In the genomic region with DNA sequence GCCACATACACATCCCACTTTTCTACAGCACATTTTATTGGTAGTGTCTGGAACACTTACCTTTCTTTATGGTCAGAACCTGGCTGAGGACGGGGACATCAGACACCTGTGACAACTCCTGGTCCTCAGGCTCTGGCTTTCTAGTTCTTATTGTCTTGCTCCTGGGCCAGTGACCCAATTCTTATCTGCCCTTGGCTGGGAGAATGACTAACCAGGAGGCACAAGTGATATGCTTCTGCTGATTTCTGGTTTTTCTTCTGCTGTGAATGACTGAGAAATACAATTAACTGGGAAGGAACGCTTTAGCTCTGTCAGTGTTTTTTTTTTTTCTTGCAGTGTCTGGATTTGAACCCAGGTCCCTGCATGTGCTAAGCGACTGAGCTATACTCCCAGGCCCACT, we compare ENCODE assay signal across 17 mouse cellular contexts. TPM values are rescaled to one million over a fixed set of nuclear protein-coding genes. Genes with fewer than 3 reads are reported as not detected.
A peak's percentile ranks its signal among the peaks of the same experiment; 100 is the strongest.
ATAC-seq and TF ChIP-seq lines count a peak whose summit lies in the region.
"Had no signal": no experiment of that assay in that cellular context is flagged by ENCODE, and none has a peak within 500 bp of the region (broad histone marks: within the 10 kb centered on the region; RNA-seq: fewer than 3 reads in every experiment).

No protein-coding gene starts in this region.

- H3K9me3 ChIP-seq in erythroblast, embryonic 14.5 days (ENCODE audit: control insufficient read depth, low read length): no peaks in the 10 kb centered on the region
- no peaks in the 10 kb centered on the region for H3K9me3 ChIP-seq in intestine, postnatal 0 days (ENCODE audit: control insufficient read depth)
- H3K9me3 ChIP-seq in intestine, embryonic 16.5 days (ENCODE audit: control insufficient read depth, low read length): no peaks in the 10 kb centered on the region
- no peaks in the 10 kb centered on the region for H3K9me3 ChIP-seq in liver, embryonic 16.5 days (replicated peaks; ENCODE audit: control insufficient read depth, low read length)
- no peaks in the 10 kb centered on the region for H3K9me3 ChIP-seq in neural tube, embryonic 15.5 days (replicated peaks)
- H3K9me3 ChIP-seq: heart, embryonic 15.5 days; hindbrain, embryonic 15.5 days; midbrain, embryonic 13.5 days had no signal

- 64% methylated on average over 3 of the region's 3 CpGs for WGBS in intestine, postnatal 0 days
- 85% methylated on average over 3 of the region's 3 CpGs for WGBS in intestine, embryonic 16.5 days
- WGBS in liver, embryonic 16.5 days (ENCODE audit: insufficient replicate concordance): 48% methylated on average over 3 of the region's 3 CpGs
- 90% methylated on average over 3 of the region's 3 CpGs for WGBS in neural tube, embryonic 15.5 days

- H3K4me3 ChIP-seq in erythroblast, embryonic 14.5 days (replicated peaks): peak overlapping the region; percentile 21
- peak overlapping the region; percentile 21 for H3K4me3 ChIP-seq in intestine, postnatal 0 days (ENCODE audit: low read depth, low read length)
- no peak overlapping the region for H3K4me3 ChIP-seq in intestine, embryonic 16.5 days (ENCODE audit: low read length)
- H3K4me3 ChIP-seq in liver, embryonic 16.5 days (ENCODE audit: low read depth, low read length): no peak overlapping the region
- no peak overlapping the region for H3K4me3 ChIP-seq in neural tube, embryonic 15.5 days (replicated peaks)
- H3K4me3 ChIP-seq: heart, embryonic 15.5 days; hindbrain, embryonic 15.5 days; layer of hippocampus, adult 2 months; midbrain, embryonic 13.5 days had no signal

- H3K4me2 ChIP-seq in intestine, postnatal 0 days (replicated peaks; ENCODE audit: low read depth): peak overlapping the region; percentile 49; the same call in 1 of the 2 replicates
- no peak overlapping the region for H3K4me2 ChIP-seq in intestine, embryonic 16.5 days (ENCODE audit: low read depth, low read length)
- 0 out of 2 replicates have a peak overlapping the region, but pooled peaks have one; percentile 2 for H3K4me2 ChIP-seq in liver, embryonic 16.5 days (ENCODE audit: low read depth, low read length)
- H3K4me2 ChIP-seq in neural tube, embryonic 15.5 days: no peak overlapping the region
- H3K4me2 ChIP-seq: heart, embryonic 15.5 days; hindbrain, embryonic 15.5 days; midbrain, embryonic 13.5 days had no signal

- ATAC-seq in erythroblast, adult 5-6 weeks (replicated peaks; ENCODE audit: low FRiP score, poor library complexity, severe bottlenecking): no peak
- ATAC-seq in intestine, postnatal 0 days: no peak
- no peak for ATAC-seq in intestine, embryonic 16.5 days
- no peak for ATAC-seq in liver, embryonic 16.5 days (ENCODE audit: low read depth)
- ATAC-seq in neural tube, embryonic 15.5 days (ENCODE audit: low FRiP score): no peak
- ATAC-seq in cerebellum, adult (ENCODE audit: insufficient number of reproducible peaks, low FRiP score, low TSS enrichment): no peak
- ATAC-seq: CD4-positive, CD25-positive, alpha-beta regulatory T cell, adult 4 months; forebrain, postnatal 0 days; midbrain, embryonic 13.5 days had no signal

- no peak overlapping the region for H3K9ac ChIP-seq in intestine, postnatal 0 days (ENCODE audit: low read depth, low read length)
- H3K9ac ChIP-seq in intestine, embryonic 16.5 days (ENCODE audit: low read depth, low read length): no peak overlapping the region
- peak overlapping the region; percentile 19 for H3K9ac ChIP-seq in liver, embryonic 16.5 days (ENCODE audit: low read depth, low read length)
- H3K9ac ChIP-seq in neural tube, embryonic 15.5 days (replicated peaks): no peak overlapping the region
- H3K9ac ChIP-seq: forebrain, postnatal 0 days; heart, embryonic 15.5 days; hindbrain, embryonic 15.5 days; midbrain, embryonic 13.5 days had no signal

- peaks cover 73% of the 10 kb centered on the region for H3K4me1 ChIP-seq in erythroblast, embryonic 14.5 days (ENCODE audit: control insufficient read depth)
- H3K4me1 ChIP-seq in intestine, postnatal 0 days (replicated peaks; ENCODE audit: control insufficient read depth, insufficient read depth, low read length): no peaks in the 10 kb centered on the region; the same call in 1 of the 2 replicates
- H3K4me1 ChIP-seq in intestine, embryonic 16.5 days (ENCODE audit: control insufficient read depth, insufficient read depth, low read length): peaks cover 15% of the 10 kb centered on the region
- H3K4me1 ChIP-seq in liver, embryonic 16.5 days (ENCODE audit: control insufficient read depth, low read depth, low read length): peaks cover 45% of the 10 kb centered on the region
- H3K4me1 ChIP-seq in neural tube, embryonic 15.5 days: peaks cover 12% of the 10 kb centered on the region; the same call in 1 of the 2 replicates

- peak overlapping the region; percentile 74; the same call in 1 of the 2 replicates for H3K27ac ChIP-seq in intestine, postnatal 0 days (ENCODE audit: low read depth, low read length)
- no peak overlapping the region for H3K27ac ChIP-seq in intestine, embryonic 16.5 days (ENCODE audit: low read length)
- peak overlapping the region; percentile 97 for H3K27ac ChIP-seq in liver, embryonic 16.5 days (ENCODE audit: low read length)
- no peak overlapping the region for H3K27ac ChIP-seq in neural tube, embryonic 15.5 days (replicated peaks)
- H3K27ac ChIP-seq: heart, embryonic 15.5 days; hindbrain, embryonic 15.5 days; layer of hippocampus, adult 2 months; midbrain, embryonic 13.5 days had no signal

- H3K27me3 ChIP-seq in erythroblast, embryonic 14.5 days (ENCODE audit: control insufficient read depth): peaks cover 7% of the 10 kb centered on the region
- peaks cover 8% of the 10 kb centered on the region; the same call in 1 of the 2 replicates for H3K27me3 ChIP-seq in intestine, postnatal 0 days (replicated peaks; ENCODE audit: control insufficient read depth, insufficient read depth, low read length)
- peaks cover 17% of the 10 kb centered on the region for H3K27me3 ChIP-seq in intestine, embryonic 16.5 days (replicated peaks; ENCODE audit: control insufficient read depth, insufficient read depth, low read length)
- H3K27me3 ChIP-seq in liver, embryonic 16.5 days (ENCODE audit: control insufficient read depth, insufficient read depth, low read depth, low read length): no peaks in the 10 kb centered on the region
- H3K27me3 ChIP-seq in neural tube, embryonic 15.5 days (replicated peaks): peaks cover 16% of the 10 kb centered on the region; the same call in 1 of the 2 replicates
- H3K27me3 ChIP-seq: hindbrain, embryonic 15.5 days had no signal

- peaks cover 45% of the 10 kb centered on the region for H3K36me3 ChIP-seq in erythroblast, embryonic 14.5 days (ENCODE audit: control insufficient read depth)
- no peaks in the 10 kb centered on the region for H3K36me3 ChIP-seq in intestine, postnatal 0 days (ENCODE audit: control insufficient read depth, insufficient read depth)
- H3K36me3 ChIP-seq in intestine, embryonic 16.5 days (ENCODE audit: control insufficient read depth, insufficient read depth, low read length): no peaks in the 10 kb centered on the region
- H3K36me3 ChIP-seq in liver, embryonic 16.5 days (ENCODE audit: control insufficient read depth, insufficient read depth): no peaks in the 10 kb centered on the region
- H3K36me3 ChIP-seq in neural tube, embryonic 15.5 days: no peaks in the 10 kb centered on the region
- H3K36me3 ChIP-seq: heart, embryonic 15.5 days; hindbrain, embryonic 15.5 days; midbrain, embryonic 13.5 days had no signal

- TF ChIP-seq CTCF in intestine, postnatal 0 days (IDR thresholded peaks at IDR 0.05; ENCODE audit: low read depth): no peak

RNA-seq across cellular contexts. Expression of gene Slc30a10, which starts 3.2 kb away (rescaled TPM):
- polyA plus RNA-seq in erythroblast, embryonic 14.5 days (2012): 1.2 and 1.4 TPM in 2 replicates
- total RNA-seq in erythroblast, adult 5-6 weeks (2015; ENCODE audit: low replicate concordance): 4.0 TPM in 2 replicates
- total RNA-seq in erythroblast, adult 5-6 weeks (2017; ENCODE audit: low replicate concordance): 3.8 and 4.7 TPM in 2 replicates
- 8.5 and 9.3 TPM in 2 replicates for polyA plus RNA-seq in intestine, postnatal 0 days (2015; fragmentation: Nextera tagmentation; extraction: Ambion mirVana)
- 3.0 and 3.7 TPM in 2 replicates for polyA plus RNA-seq in intestine, embryonic 16.5 days (2015; fragmentation: Nextera tagmentation; extraction: Ambion mirVana)
- 13.0 and 15.6 TPM in 2 replicates for polyA plus RNA-seq in liver, embryonic 16.5 days (2015; fragmentation: Nextera tagmentation; extraction: Ambion mirVana)
- polyA plus RNA-seq in neural tube, embryonic 15.5 days (2015; fragmentation: Nextera tagmentation; extraction: Ambion mirVana): 5.6 and 5.8 TPM in 2 replicates
- total RNA-seq: adrenal gland, adult 8-10 months; gastrocnemius, postnatal 25 days; heart, postnatal 36 days; monocyte, adult 5-6 weeks had no signal
- polyA plus RNA-seq: CD4-positive, CD25-positive, alpha-beta regulatory T cell, adult 4 months had no signal

Comparison
In these comparisons a context has a peak if more than half of its experiments do, and no peak if none do; other contexts are left out.
1. H3K4me3 ChIP-seq: peak in erythroblast, embryonic 14.5 days (single experiment) and intestine, postnatal 0 days (single experiment); none in intestine, embryonic 16.5 days (single experiment), liver, embryonic 16.5 days (single experiment) and neural tube, embryonic 15.5 days (single experiment).
2. H3K27ac ChIP-seq: peak in intestine, postnatal 0 days (single experiment) and liver, embryonic 16.5 days (single experiment); none in intestine, embryonic 16.5 days (single experiment) and neural tube, embryonic 15.5 days (single experiment).
3. H3K4me2 ChIP-seq: peak in intestine, postnatal 0 days (single experiment) and liver, embryonic 16.5 days (single experiment); none in intestine, embryonic 16.5 days (single experiment) and neural tube, embryonic 15.5 days (single experiment).